ENCODE assay signal across 18 mouse cellular contexts in the genomic region with DNA sequence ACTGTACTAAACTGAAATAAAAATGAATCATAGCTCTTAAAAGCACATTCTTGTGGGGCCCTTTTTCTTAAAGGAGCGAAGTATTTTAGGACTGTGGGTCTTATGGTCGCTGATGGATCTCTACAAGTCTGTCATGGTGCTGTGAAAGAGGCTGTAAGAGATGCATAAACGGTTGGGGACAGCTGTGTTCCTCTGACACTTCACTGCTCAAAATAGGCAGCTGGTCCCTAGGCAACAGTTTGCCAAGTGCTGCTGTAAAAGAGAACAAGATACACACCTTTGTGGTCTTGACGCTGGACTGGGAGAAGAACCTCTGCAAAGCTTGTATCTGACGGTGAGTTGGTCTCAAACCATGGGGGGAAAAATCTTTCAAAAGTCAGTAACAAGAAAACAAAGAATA. TPM values are rescaled to one million over a fixed set of nuclear protein-coding genes. Genes with fewer than 3 reads are reported as not detected.
"Had no signal": no experiment of that assay in that cellular context is flagged by ENCODE, and none has a peak within 500 bp of the region (broad histone marks: within the 10 kb centered on the region; RNA-seq: fewer than 3 reads in every experiment).

No protein-coding gene starts in this region.

- H3K4me2 ChIP-seq: neural tube, embryonic 13.5 days; neural tube, embryonic 15.5 days; stomach, embryonic 15.5 days had no signal

- H3K36me3 ChIP-seq: neural tube, embryonic 13.5 days; neural tube, embryonic 15.5 days; stomach, embryonic 15.5 days had no signal

- H3K27ac ChIP-seq: neural tube, embryonic 13.5 days; neural tube, embryonic 15.5 days; stomach, embryonic 15.5 days; stomach, postnatal 0 days had no signal

- H3K27me3 ChIP-seq: neural tube, embryonic 15.5 days; stomach, embryonic 15.5 days had no signal

- H3K9me3 ChIP-seq: neural tube, embryonic 13.5 days; neural tube, embryonic 15.5 days; stomach, embryonic 15.5 days had no signal

- H3K4me1 ChIP-seq: neural tube, embryonic 15.5 days; stomach, embryonic 15.5 days had no signal

- H3K4me3 ChIP-seq: neural tube, embryonic 13.5 days; neural tube, embryonic 15.5 days; stomach, embryonic 15.5 days had no signal

- DNase-seq: retina, postnatal 1 day; right cerebral cortex, adult 18-20 months; right cerebral cortex, postnatal 14 days; right cerebral cortex, postnatal 25 days; right cerebral cortex, postnatal 4 days; spleen, adult 18-20 months; thymus, adult 18-20 months; thymus, adult 2 months; thymus, postnatal 14 days; thymus, postnatal 25 days; thymus, postnatal 36 days; thymus, postnatal 4 days had no signal

- H3K9ac ChIP-seq: neural tube, embryonic 13.5 days; neural tube, embryonic 15.5 days; stomach, embryonic 15.5 days had no signal

RNA-seq across cellular contexts. Expression of a gene that starts 10.8 kb away (rescaled TPM):
- total RNA-seq: neutrophil, adult 5-6 weeks had no signal
- polyA plus RNA-seq: thymus, postnatal 0 days had no signal
